Mouse (Mus musculus) cerebellum, adult (tissue): ENCODE measurements around the gene Ugt1a6b.
"Not testable (repeated sequence)": the region's sequence is repeated elsewhere in the genome, so short reads cannot be mapped to it uniquely, and the experiment has no call there.

Experiments used
- ATAC-seq: cut with Nextera tagmentation; 2 replicates; pipeline ENCODE4 v1.9.2; 2017; ENCODE audit warnings: mild to moderate bottlenecking, moderate library complexity, mixed read lengths; ENCODE audit not compliant: insufficient number of reproducible peaks, low FRiP score, low TSS enrichment

Gene Ugt1a6b

GRCm38 (mm10) chr1:88112769-88113168, 9.7 kb downstream of the Ugt1a6b start:
- not testable (repeated sequence) for ATAC-seq

GRCm38 (mm10) chr1:88120550-88120949, 17.5 kb downstream of the Ugt1a6b start:
- ATAC-seq, result peak; percentile 56

GRCm38 (mm10) chr1:88121521-88121920, 18.5 kb downstream of the Ugt1a6b start:
- ATAC-seq, result not testable (repeated sequence)

- not testable (repeated sequence) for ATAC-seq
These were observed 22.8 kb downstream of the Ugt1a6b start for GRCm38 (mm10) chr1:88125827-88126360.

- ATAC-seq, result not testable (repeated sequence)
These were observed 26.0 kb downstream of the Ugt1a6b start for GRCm38 (mm10) chr1:88129091-88129490.

- not testable (repeated sequence) for ATAC-seq
These were observed 27.2 kb downstream of the Ugt1a6b start for GRCm38 (mm10) chr1:88130223-88130622.

GRCm38 (mm10) chr1:88133908-88134456, 30.9 kb downstream of the Ugt1a6b start:
- ATAC-seq, result no peak

GRCm38 (mm10) chr1:88134457-88135011, 31.5 kb downstream of the Ugt1a6b start, which contains the start of gene Ugt1a6a:
TSS of gene Ugt1a6a (plus strand) at chr1:88134809.
- ATAC-seq, result not testable (repeated sequence)

- ATAC-seq, result not testable (repeated sequence)
These were observed 32.3 kb downstream of the Ugt1a6b start for GRCm38 (mm10) chr1:88135229-88135904.

GRCm38 (mm10) chr1:88136646-88137045, 33.6 kb downstream of the Ugt1a6b start:
- no peak for ATAC-seq

GRCm38 (mm10) chr1:88137264-88137663, 34.2 kb downstream of the Ugt1a6b start:
- ATAC-seq, result no peak

GRCm38 (mm10) chr1:88138145-88138544, 35.1 kb downstream of the Ugt1a6b start:
- no peak for ATAC-seq

GRCm38 (mm10) chr1:88140492-88140891, 37.4 kb downstream of the Ugt1a6b start:
- ATAC-seq, result not testable (repeated sequence)

- peak; percentile 70 for ATAC-seq
These were observed 41.1 kb downstream of the Ugt1a6b start for GRCm38 (mm10) chr1:88143966-88144675.

- ATAC-seq, result not testable (repeated sequence)
These were observed 42.2 kb downstream of the Ugt1a6b start for GRCm38 (mm10) chr1:88145278-88145677.

GRCm38 (mm10) chr1:88150133-88150532, 47.1 kb downstream of the Ugt1a6b start:
- not testable (repeated sequence) for ATAC-seq

- ATAC-seq, result no peak
These were observed 55.4 kb downstream of the Ugt1a6b start for GRCm38 (mm10) chr1:88158430-88158829.

- no peak for ATAC-seq
These were observed 62.7 kb downstream of the Ugt1a6b start, which contains the start of gene Ugt1a5 for GRCm38 (mm10) chr1:88165711-88166110. TSS of gene Ugt1a5 (plus strand) at chr1:88166012.

GRCm38 (mm10) chr1:88172190-88172589, 69.1 kb downstream of the Ugt1a6b start:
- not testable (repeated sequence) for ATAC-seq

- ATAC-seq, result no peak
These were observed 76.6 kb downstream of the Ugt1a6b start for GRCm38 (mm10) chr1:88179657-88180056.
